Mouse (Mus musculus): ENCODE results near the gene Pla1a.
A peak's percentile ranks its signal among the peaks of the same experiment; 100 is the strongest.
"Not testable (repeated sequence)": the region's sequence is repeated elsewhere in the genome, so short reads cannot be mapped to it uniquely, and the experiment has no call there.

Pla1a gene

DNA sequence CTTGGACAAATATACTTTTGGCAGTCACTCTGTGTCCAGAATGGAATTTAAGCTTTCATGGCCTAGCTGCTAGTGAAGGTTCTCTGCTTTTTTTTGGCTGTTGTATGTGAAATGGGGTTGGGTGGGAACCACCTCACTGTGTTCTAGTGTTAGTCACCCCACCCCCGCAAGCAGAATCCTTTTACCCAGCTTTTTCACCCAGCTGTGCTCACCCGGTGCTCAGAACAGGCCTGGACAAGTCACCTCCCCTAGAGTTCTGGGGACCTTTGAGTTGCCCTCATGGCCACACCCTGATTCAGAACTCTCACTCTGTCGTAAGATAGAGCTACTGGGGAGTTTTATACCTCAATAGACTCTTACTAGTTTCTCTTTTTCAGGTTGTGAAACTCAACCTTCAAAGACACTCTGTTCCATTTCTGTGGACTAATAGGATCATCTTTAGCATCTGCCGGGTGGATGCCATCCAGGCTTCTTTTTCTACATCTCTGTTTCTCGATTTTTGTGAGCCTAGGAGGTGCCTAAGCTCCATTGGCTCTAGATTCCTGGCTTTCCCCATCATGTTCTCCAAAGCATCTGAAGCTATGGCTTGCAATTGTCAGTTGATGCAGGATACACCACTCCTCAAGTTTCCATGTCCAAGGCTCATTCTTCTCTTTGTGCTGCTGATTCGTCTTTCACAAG, 25.8 kb upstream of the Pla1a start:
- no peak for DNase-seq (ENCODE audit: low spot score in 2 of 2)

DNA sequence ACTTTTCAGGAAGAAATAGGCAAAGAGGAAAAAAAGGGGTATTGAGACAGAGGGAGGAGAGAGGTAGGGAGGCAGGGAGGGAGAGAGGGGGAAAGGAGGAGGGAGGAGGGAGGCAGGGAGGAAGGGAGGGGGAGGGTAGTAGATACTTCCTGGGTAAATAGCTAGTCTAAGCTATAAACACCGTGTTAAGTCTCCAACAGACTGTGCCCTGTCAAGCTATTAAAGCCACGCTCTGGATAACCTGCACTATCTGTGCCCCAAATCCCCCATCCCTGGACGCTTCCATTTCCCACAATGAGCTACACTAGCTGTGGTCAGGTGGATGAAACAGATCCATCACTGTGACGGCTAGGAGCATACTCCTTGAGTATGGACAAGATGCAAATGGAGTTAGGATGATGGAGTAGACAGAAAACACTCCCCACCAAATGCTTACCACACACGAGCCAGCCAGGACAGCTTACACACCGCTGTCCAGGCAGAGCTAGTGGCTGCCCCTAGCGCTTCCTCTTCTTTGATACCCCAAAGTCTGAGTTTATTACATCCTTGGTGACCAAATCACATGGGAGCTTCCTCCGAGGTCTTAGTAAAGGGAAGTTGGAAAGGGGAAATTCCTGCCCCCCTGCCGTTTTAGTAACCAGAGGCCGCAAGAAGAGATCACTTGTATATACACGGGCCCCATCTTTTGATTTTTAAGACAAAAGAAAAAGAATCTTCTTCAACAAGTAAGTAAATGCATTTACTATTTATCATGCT, 24.0 kb upstream of the Pla1a start:
- DNase-seq (ENCODE audit: low spot score in 2 of 2): no peak

DNA sequence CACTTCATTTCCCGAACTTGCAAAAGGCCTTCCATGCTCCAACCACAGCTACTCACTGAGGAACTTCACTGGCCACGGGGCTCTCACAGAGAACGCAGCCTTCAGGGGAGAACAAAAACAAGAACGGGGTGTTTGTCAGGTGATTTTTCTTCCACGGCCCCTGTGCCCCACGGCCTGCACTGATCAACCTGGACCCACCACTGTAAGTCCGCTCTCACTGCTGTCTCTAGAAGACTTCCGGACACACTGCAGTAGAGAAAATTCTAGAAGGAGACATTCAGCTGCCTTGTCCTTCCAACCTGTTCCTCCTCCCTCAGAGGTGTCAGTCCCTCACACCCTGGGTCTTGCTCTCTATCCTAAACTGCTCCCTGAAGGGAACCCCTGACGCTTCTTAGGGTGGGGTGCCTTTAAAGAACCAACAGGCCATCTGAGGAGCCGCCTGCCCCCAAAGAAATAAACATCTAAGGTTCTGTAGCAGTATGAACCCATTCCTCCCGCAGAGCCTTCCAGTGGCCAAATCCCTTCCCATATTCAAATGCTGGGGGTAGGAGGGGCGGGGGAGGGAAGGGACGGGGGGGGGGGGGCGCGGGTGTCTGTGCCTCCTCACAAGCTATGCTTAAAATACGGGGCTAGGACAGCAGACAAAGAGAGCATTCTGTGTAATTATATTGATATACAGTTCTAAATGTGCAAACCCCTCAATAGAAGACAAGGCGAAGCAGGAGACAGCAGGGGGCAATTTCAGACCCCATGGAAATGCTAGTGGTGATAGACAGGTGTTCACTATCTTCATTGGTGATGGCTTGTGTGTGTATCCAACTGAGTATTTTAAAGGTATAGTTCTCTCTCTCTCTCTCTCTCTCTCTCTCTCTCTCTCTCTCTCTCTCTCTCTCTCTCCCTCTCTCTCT, 22.8 kb upstream of the Pla1a start, which contains the start of gene Cd80:
Gene Cd80, plus strand, starts transcription at position 51 of the 908 bp plus-strand sequence.
- DNase-seq (ENCODE audit: low spot score in 2 of 2): no peak

DNA sequence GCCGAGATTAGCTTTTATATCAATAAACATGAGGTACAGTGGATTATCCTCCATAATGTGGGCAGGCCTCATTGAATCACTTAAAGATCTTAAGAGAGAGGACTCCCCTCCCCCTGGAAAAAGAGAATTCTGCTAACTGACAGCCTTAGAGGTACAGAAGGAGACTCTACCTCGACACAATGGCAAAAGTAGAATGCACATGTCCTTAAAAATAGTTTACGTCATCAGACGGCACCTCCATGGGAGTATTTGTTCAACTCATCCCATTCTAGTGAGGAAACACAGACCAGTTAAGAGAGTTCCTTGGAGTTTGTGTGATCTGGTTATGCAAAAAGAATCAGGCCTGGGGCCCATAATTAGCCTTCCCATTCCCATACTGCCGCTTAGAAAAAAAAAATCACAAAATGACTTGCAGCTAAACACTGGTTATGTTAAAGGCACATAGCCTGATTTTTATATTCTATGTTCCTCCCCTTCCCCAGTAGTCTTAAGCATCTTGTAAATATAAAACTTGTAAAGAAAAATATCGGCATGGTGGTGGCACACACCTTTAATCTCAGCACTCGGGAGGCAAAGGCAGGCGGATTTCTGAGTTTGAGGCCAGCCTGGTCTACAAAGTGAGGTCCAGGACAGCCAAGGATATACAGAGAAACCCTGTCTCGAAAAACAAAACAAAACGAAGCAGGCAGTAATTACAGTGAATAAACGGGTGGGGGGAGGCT, 21.7 kb upstream of the Pla1a start:
- no peak for DNase-seq (ENCODE audit: low spot score in 2 of 2)

DNA sequence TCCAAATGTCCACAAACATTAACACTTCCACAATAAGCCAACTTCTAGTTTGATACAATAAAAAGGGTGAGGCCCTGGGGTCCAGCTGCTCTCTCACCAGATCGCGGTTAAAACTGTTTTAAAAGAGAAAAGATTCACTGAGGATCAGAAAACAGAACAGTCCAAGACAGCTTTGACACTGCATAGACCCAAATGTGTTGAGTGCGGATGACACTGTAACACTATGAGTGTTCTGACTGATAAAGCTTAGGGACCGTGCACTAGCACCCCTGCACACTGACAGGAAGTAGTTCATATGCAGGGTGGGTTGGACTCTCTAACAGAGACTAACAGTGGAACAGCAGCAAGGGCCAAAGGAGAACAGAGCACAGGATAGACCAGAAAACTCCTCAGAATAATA, 21.0 kb upstream of the Pla1a start:
- no peak for DNase-seq (ENCODE audit: low spot score in 2 of 2)

DNA sequence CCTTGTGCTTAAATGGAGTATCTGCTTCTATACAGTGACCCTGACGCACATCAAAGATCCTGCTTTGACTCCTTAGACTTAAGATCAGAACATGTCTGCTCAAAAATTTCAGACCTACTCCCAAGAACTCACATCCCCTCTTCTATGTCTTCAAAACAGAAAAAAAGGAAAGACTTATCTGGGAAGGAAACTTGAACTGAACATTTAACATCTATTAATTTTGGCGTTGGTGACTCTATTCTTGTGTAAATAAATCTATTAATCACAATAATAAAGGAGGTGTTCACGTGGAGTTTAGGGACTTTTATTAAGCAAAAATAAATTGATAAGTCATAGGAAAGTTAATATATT, 20.2 kb upstream of the Pla1a start:
- no peak for DNase-seq (ENCODE audit: low spot score in 2 of 2)

DNA sequence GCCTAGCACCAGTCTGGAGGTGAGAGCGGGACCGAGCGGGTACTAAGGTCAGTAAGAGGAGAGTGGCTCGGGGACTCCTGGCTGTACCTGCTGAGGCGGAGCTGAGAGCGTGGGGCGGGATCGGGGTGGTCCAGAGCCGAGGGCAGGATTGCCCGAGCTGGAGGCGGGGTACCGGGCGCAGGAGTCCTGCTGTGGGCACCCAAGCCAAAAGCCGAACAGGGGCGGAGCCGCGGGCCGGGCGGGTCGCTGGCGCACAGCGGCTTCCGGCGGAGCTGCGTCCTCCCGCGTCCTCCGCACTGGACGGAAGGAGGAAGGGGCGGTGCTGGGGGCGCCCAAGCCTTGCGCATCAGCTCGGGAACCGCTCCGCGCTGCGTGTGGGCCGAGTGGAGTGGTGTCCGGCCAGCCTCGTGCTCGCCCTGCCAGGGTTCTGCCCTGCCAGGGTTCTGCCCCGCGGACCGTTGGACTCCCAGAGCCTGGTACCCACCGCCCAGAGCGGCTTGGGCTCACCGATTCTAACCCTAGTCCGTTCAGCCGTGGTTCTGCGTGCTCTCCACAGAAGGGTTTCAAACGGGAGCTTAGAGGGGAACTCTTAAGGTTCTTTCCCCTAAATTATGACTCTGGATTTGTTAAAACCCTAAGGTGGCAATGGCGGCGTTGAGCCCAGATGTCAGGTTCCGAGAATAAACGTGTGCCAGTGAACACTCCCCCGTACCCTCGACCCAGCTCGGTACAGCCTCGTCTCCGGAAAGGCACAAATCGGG, 19.7 kb upstream of the Pla1a start, which contains the start of gene Adprh:
Gene Adprh, minus strand, starts transcription at position 262 of the 761 bp plus-strand sequence.
- peak; percentile 72 to 87 for DNase-seq (ENCODE audit: low spot score in 2 of 2)

DNA sequence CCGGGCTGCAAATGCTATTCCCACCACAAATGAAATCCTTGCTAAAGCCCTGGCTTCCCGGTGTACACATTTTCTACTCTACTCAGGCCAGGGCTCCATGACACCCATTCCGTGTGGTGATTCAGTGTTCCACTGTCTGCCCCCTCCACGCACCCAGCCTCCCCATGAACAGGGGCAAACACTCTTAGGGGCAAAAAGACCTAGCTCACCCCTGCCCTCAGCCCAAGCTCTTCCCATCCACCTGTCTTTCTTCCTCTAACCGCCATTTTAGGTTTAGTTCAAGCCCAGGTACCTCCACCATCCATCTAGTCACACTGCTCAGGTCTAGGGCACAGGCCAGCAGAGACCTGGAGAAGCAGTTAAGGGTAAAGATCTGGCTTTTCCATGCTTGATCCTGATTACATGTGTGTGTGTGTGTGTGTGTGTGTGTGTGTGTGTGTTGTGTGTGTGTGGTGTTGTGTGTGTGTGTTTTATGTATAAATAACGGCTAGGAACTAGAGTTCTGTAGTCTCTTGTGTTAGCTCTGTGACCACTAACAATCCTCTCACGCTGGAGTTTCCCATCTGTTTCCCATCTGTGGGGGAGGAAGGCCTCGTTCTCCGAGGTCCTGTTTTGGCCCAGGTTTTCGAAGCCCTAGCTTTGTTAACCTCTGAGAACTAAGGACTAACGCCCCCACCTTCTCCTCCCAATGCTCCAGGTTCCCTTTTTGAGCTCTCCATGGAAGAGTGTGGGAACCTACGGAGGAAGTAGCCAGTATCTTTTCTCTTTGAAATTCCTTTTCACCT, 18.7 kb upstream of the Pla1a start:
- no peak for DNase-seq (ENCODE audit: low spot score in 2 of 2)

DNA sequence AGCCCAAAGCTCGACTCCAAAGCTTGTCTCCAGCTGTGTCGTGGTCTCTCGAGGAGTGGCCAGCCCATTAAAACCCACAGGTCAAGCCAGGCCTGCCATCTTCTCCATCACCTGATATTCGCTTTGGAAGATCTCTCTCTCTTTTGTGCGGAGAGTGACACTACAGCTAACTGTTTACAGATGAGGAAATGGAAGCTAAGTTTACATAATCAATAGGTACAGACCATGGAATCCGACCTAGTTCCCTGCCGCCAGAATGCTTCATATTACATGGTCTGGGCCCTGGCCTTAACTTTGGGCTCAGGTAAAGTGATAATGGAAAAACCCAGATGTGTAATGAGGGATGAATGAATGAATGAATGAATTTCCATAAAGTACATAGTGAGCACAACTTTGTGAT, 17.8 kb upstream of the Pla1a start:
- no peak for DNase-seq (ENCODE audit: low spot score in 2 of 2)

DNA sequence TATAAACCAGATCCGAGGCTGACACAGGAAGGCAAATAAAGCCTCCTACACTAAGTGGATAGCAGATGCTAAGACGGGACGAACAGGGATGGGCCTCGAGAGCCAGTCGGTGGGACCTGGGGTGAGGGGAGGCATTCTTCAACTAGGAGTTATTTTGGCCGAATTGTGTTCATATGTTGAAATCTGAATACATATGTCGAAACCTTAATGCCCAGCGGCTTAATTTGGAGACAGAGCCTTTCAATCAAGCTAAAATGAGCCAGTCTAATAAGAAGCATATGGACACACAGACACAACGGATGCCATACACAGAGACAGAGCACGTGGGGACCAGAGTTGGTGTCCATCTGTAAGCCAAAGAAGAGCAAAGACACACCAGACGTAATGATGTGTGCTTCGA, 15.5 kb upstream of the Pla1a start:
- DNase-seq (ENCODE audit: low spot score in 2 of 2): no peak

DNA sequence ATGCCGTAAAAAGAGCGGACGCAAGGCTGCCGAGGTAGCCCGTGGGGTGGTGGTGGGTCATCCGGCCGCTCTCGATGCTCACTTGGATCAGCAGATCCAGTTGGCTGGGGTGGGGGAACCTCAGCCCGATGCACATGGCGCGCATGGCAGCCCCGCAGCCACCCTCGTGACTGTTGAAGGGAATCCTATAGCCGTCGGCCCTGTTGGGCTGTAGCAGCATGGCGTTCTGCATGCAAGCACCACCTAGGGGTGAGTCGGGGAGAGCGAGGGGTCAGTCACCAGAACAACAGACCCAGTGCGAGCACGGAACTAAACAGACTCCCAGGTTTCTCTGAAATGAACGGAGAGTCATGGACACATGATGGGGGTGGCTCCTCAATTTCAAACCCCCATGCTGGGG, 14.4 kb upstream of the Pla1a start:
- DNase-seq (ENCODE audit: low spot score in 2 of 2): no peak

DNA sequence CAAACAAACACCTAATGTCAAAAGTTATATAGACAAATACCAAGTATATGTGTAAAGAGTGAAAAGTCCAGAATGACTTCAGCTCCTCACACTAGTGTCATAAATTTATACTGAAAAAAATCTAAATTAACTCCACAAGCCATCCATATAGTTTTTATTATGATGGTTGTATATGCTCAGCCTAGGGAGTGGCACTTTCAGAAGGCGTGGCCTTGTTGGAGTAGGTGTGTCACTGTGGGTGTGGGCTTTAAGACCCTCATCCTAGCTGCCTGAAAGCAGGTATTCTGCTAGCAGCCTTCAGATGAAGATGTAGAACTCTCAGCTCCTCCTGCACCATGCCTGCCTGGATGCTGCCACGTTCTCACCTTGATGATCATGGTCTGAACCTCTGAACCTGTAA, 13.2 kb upstream of the Pla1a start:
- DNase-seq (ENCODE audit: low spot score in 2 of 2): not testable (repeated sequence)

DNA sequence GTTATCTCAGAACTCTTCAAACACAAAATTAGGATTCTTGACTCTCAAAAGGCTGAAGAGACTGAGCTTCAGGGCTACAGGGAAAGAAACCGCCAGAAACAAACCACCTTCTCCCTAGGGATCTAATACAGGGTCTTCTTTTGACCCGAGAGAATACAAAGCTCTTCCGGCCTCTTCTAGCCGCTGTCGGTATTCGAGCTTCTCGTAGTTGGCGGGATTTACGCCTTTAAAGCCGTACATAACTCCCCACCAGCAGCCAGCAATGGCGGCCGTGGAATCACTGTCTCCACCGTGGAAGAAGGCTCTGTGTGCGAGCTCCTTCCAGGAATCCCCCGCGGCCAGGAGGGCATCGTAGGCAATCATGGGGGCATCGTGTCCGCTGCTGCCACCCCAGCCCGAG, 12.6 kb upstream of the Pla1a start:
- DNase-seq (ENCODE audit: low spot score in 2 of 2): no peak

DNA sequence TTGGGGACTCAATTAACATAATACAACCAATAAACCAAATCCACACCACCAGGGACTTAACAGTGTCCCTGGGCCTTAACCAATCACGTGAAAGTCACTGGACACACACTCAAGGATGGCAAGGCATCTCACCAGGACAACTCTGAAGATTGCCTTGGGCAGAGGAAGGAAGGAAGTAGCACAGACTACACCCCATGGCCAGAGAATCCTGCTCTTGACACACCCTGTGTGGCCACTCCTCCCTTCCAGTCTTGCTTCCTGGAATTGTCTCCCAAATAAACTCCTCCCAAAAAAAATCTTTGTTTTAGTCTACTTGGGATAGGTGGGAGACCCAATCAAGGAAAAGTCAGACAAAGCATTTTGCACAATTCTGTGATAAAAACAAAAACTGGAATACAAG, 12.1 kb upstream of the Pla1a start:
- no peak for DNase-seq (ENCODE audit: low spot score in 2 of 2)

DNA sequence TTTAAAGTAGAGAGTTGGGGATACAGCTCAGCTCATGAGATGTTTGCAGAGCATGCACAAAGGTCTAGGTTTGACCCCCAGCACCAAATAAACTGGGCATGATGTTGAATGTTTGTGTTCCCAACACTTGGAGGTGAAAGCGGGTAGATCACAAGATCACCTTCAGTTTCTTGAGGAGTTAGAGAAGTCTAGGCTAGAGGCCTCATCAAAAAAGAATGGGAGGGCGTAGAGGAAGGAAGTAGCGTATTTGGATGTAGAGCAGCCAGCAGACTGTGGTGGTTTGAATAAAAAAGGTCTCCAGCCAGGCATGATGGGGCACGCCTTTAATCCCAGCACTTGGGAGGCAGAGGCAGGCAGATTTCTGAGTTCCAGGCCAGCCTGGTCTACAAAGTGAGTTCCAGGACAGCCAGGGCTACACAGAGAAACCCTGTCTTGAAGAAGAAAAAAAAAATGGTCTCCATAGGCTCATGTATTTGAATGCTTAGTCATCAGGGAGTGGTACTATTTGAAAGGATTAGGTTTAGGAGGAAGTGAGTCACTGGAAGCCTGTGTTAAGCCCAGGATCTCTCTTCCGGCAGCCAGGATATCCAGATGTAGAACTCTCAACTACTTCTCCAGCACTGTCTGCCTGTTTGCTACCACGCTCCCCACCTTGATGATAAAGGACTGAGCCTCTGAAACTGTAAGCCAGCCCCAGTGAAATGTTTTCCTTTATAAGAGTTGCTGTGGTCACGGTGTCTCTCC, 10.9 kb upstream of the Pla1a start:
- no peak for DNase-seq (ENCODE audit: low spot score in 2 of 2)

DNA sequence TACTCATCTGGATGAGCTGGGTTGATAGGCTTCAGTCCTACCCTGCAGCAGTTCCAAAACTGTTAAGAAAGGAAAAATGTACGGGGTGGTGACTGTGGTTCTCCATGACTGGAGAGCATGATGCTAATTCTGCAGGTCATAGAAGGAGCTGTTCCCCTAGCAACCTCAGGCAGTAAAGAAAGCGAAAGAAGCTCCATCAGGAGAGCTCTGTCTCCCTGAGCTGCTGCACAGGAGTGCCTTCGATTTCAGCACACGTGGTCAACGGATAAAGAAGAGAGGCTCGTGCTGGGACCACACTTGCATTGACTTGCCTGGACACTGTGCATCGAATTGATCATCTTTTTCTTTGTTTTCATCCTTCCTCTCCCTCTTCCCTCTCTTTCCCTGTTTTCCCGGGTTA, 9.3 kb upstream of the Pla1a start:
- DNase-seq (ENCODE audit: low spot score in 2 of 2): no peak

DNA sequence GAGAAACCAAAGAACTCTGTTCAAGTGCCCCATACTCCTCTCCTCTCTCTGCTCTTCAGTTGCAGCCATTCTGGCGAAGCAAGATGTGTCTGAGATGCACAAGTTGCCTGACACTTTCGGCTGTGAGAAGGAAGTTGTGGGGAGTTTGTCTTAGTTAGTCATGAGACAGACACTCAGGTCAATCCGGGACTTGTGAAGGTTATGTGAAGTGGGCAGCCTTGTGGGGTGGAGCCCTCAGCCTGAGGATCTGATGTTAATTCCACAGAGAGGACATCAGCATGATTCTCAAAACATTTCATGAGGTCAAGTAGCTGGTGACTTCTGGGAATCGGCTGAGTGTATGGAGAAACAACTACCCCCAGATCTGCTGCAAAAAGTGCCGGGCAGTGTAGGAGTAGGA, 8.7 kb upstream of the Pla1a start:
- no peak for DNase-seq (ENCODE audit: low spot score in 2 of 2)

DNA sequence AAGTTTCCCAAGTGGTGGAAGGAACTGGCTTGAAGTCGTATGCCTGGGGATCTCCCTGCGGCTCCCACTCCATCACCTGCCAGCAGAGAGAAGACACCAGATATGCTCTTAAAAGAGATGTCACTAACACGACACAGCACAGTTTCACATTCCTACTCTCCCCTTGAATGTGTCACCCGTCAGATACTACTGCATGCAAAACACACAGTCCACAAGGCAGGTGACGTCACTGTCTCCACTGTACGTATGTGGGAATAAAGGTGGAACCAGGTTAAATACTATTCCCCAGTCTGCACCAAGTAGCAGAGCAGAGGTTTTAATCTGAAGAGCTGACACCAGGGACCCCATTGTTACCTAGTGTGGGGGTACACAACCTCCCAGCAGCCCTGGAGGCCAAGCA, 7.5 kb upstream of the Pla1a start:
- no peak for DNase-seq (ENCODE audit: low spot score in 2 of 2)

DNA sequence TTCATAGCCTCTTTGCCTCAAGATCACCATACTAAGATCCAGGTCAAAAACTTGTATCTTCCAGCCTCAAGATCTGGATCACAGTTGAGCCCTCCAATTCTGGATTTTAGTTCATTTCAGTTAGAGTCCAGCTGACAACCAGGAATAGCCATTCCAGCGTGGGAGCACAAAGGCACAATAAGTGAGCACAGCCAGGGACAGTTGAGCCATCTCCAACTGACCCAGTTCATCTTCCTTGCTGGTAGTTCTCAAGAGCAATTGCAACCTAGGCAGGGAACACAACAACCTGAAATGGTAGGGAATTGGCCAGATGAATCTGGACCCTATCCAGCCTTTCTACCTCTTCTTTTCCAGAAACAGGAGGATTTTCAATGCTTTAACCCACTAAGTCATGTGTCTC, 6.2 kb upstream of the Pla1a start:
- DNase-seq (ENCODE audit: low spot score in 2 of 2): no peak
